Mouse (Mus musculus) gastrocnemius, adult 2 months (tissue): ENCODE data around the gene Klf17. TPM values are rescaled to one million over a fixed set of nuclear protein-coding genes. Genes with fewer than 3 reads are reported as not detected.
"Not testable (repeated sequence)": the region's sequence is repeated elsewhere in the genome, so short reads cannot be mapped to it uniquely, and the experiment has no call there.

Experiments used
- DNase-seq: peaks from one replicate; pipeline ENCODE4 v3.0.0; 2022
- H3K27ac ChIP-seq: fragments of 200-600 bp; 2 replicates; pipeline ENCODE4 v1.8.1; 2022; ENCODE audit warnings: mild to moderate bottlenecking
- H3K4me3 ChIP-seq: fragments of 200-600 bp; 2 replicates; pipeline ENCODE4 v1.8.1; 2022; ENCODE audit warnings: mild to moderate bottlenecking, moderate library complexity
- CTCF ChIP-seq: fragments of 200-600 bp; IDR thresholded peaks from 2 replicates; pipeline ENCODE4 v1.8.1; 2022; ENCODE audit warnings: antibody characterized with exemption, mild to moderate bottlenecking, moderate library complexity
- intact Hi-C: fragments of 180-260 bp; cut with DNase I; formaldehyde crosslinking; loops from one replicate; pipeline ENCODE4 v1.15.1; 2025
- long read RNA-seq, 2 experiments: library from polyadenylated mRNA; stranded (forward); transcript quantifications; one replicate each; pipeline ENCODE4 v2.0.0; 2021
- total RNA-seq, 2 experiments: library from RNA; stranded (reverse); gene quantifications; 2 replicates each; pipeline ENCODE4 v1.2.3; 2021

Klf17 gene
- total RNA-seq, result not detected
- long read RNA-seq, experiment 1, result 0 reads
- long read RNA-seq, experiment 2, result 0 reads

DNA sequence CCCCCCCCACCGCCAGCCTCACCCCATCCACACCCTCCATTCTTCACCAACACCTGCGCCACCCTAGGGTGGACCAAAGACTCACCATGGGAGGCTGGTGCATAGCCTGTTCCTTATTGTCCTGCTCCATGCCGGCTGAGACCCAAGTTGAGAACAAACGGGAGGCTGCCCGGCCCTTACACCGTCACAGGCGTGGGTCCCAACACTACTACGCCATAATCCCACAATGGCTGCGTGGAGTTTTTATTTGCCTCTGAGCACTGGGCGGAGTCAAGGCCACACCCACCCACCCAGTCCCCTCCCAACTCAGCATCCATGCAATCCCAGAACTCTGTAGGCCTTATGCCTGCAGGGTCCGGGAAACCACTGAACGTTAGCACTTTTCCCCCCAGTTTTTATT lies at the start of gene Klf17:
Gene Klf17, minus strand, starts transcription at position 233 of the 400 bp plus-strand sequence.
- TF ChIP-seq CTCF, result no peak
- intact Hi-C loops, result no loop called here
- Histone ChIP-seq H3K27ac (no peak within 1 kb of the TSS), H3K4me3 (no peak within 1 kb of the TSS)
- DNase-seq, result no peak

DNA sequence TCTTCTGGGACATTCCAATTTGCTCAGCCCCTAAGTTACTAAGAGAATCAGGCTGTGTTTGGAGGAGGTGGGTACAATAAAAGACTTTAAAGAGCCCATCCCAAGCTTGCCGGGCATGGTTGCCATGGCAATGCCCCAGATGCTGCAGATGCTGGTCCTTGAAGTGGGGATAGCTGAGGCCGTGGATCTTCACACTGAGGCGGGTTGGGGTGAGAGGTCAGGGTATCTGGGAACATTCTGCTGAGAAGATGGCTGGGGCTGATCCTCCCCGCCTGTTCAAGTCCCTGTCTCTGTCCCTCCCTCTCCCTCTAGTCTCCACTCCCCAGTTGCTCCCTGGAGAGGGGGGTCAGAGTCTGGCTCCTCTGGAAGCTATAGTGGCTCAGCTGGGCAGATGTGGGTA lies 48.9 kb upstream of the Klf17 start:
- no peak for DNase-seq
- TF ChIP-seq CTCF, result no peak
- H3K27ac ChIP-seq, result no peak overlapping the region
- no peak overlapping the region for H3K4me3 ChIP-seq
- intact Hi-C loops, result no loop called here

DNA sequence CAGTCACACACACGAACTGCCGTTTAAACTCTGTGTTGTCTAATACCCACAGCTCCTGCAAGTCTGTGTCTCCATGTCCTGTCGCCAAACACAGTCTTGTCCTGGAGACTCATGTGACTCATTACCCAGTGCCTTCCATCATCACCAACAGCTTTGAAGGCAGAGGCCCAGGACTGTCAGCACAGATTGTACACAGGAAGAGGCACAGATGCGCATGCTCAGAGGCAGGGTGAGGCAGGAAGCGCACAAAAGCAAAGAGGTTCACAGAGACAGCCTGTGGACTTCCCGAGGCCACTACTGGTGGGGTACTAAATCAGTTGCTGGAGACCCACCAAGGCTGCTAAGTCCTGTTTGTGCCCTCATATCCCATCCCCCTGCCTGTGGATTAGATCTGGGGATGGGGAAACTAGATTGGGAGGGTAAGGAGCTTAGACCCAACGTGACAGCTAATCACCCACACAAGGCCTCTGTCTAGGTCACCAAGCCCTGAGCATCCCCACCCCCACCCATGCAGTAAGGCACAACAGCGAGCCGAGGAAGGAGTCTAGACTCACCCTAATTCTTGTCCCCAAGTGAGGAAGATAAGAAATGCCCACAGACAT lies 48.2 kb upstream of the Klf17 start:
- Histone ChIP-seq H3K4me3 (no peak overlapping the region), H3K27ac (no peak overlapping the region)
- DNase-seq, result no peak
- no peak for TF ChIP-seq CTCF
- intact Hi-C loops, result no loop called here

DNA sequence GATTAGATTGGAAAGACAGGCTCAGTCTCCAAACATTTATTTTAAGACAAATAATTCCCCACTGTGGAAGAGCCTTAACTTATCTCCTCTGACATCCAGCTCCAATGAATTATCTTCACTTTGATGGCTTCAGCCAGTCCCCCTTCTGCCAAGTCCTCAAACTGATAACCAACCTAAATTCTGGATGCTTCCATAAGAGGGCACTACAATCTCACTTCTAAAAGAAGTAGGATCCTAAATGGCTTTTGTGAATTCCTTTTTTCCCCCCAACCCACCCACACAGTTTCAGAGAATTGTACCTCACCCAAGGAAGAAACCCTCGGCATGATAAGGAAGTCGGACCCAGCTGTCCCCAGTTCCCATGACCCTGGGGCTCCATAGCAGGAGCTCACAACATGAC lies 45.5 kb upstream of the Klf17 start:
- no peak for DNase-seq
- H3K27ac ChIP-seq, result no peak overlapping the region
- intact Hi-C loops, result no loop called here
- TF ChIP-seq CTCF, result peak; percentile 33; the same call in 1 of the 2 replicates
- H3K4me3 ChIP-seq, result no peak overlapping the region

DNA sequence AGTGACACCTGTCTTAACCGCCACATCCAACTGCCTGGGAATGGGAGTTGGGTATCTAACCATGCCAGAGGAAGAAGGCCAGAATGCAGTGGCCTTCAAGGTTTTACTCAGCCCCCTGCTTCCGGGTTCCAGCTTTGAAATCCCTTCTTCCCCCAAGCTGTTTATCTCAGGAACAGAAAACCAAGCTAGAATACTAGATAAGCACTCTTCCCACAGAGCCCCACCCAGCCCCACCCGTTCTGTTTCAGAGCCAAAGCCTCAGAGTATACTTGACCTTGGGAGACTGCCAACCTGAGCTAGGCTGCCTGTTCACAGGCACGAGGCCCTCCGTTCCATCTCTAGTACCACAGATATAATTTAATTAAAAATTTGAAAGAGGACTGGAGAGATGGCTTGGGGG lies 41.5 kb upstream of the Klf17 start:
- H3K4me3 ChIP-seq, result no peak overlapping the region
- TF ChIP-seq CTCF, result no peak
- DNase-seq, result no peak
- H3K27ac ChIP-seq, result no peak overlapping the region
- intact Hi-C loops, result no loop called here

DNA sequence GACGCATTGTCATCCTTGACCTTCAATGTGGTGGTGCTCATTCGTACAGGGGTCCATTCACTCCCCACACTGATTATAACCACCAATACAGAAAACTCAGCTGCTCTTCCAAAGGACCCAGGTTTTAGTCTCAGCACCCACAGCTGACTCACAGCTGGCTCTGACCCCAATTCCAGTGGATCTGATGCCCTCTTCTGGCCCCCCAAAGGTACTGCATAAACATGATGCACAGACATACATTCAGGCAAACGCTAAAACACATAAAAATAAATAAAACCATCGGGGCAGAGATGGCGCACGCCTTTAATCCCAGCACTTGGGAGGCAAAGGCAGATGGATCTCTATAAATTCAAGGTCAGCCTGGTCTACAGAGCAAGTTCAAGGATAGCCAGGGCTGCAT lies 34.5 kb upstream of the Klf17 start:
- peak; percentile 22; the same call in 1 of the 2 replicates for TF ChIP-seq CTCF
- intact Hi-C loops, result no loop called here
- Histone ChIP-seq H3K4me3 (no peak overlapping the region), H3K27ac (no peak overlapping the region)
- no peak for DNase-seq

DNA sequence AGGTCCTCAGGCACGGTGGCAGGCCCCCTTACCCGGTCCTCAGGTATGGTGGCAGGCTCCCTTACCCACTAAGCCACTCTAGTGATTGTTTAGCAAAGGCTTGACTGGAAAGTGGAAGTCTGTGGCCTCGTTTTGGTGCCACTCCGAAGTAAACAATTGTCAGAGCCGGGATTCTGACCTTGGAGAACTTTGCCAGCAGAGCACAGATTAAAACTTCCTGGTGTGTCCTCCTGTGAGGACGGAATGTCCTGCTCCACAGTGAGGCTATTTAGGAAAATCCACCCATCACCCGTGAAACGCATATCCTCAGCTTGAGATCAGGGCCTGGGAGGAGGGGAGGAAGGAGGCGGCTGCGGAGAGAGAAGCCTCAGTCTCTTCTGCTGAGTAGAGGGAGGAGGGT lies 22.9 kb upstream of the Klf17 start:
- no peak overlapping the region for H3K4me3 ChIP-seq
- intact Hi-C loops, result no loop called here
- no peak overlapping the region for H3K27ac ChIP-seq
- TF ChIP-seq CTCF, result no peak
- no peak for DNase-seq

DNA sequence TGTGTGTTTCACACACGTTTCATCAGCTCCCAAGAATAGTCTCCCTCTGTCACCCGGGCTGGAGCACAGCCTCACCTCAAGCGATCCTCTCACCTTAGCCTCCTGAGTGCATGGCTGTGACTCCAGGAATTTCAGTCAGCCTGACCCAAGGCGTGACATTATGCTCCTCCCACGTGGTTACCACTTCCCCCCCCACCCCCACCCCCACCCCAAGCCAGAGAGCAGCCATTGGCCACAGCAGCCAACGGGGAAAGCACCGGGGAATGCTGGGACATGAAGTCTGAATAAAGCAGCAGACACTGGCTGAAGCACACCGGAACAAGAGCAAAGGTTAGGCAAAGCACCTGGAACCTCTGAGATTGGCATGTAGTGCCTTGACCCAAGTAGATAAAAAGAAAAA lies 21.5 kb upstream of the Klf17 start:
- no peak for TF ChIP-seq CTCF
- intact Hi-C loops, result no loop called here
- Histone ChIP-seq H3K4me3 (peak overlapping the region; percentile 43), H3K27ac (no peak overlapping the region)
- DNase-seq, result no peak

DNA sequence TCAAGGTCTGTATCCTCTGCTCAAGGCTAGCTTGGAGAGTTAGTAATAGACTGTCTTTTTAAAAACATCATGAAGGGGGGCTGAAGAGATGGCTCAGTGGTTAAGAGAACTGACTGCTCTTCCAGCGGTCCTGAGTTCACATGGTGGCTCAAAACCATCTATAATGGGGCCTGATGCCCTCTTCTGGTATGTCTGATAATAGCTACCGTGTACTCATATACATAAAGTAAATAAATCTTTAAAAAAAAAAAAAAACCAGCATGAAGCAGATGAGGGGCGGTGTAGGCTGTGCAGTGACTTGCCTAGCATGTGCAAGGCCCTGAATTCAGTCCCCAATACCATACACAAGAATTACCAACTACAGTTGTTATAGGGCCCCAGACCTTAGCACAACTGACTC lies 17.5 kb upstream of the Klf17 start:
- no peak overlapping the region for H3K27ac ChIP-seq
- intact Hi-C loops, result no loop called here
- TF ChIP-seq CTCF, result no peak
- no peak overlapping the region for H3K4me3 ChIP-seq
- DNase-seq, result no peak

DNA sequence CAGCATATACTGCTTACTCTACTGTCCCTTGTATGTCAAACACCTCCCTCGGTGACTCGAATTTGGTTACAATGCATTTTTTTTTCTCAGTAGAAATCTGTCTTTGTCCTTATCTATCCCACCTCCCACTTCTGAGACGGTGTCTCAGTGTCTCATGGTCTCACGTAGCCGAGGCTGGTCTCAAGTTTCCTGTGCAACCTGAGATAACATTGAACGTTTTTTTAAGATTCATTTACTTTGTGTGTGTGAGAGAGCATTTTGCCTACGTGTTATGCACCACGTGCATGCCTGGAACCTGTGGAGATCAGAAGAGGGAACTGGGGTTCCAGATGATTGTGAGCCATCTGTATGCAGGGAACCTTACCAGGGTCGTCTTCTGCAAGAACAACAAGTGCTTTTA lies 7.5 kb upstream of the Klf17 start:
- no peak for DNase-seq
- no peak for TF ChIP-seq CTCF
- intact Hi-C loops, result loop anchor here (10.0 kb wide), 1 partner anchor 428 kb away; no protein-coding TSS in a partner anchor
- H3K4me3 ChIP-seq, result no peak overlapping the region
- H3K27ac ChIP-seq, result no peak overlapping the region

DNA sequence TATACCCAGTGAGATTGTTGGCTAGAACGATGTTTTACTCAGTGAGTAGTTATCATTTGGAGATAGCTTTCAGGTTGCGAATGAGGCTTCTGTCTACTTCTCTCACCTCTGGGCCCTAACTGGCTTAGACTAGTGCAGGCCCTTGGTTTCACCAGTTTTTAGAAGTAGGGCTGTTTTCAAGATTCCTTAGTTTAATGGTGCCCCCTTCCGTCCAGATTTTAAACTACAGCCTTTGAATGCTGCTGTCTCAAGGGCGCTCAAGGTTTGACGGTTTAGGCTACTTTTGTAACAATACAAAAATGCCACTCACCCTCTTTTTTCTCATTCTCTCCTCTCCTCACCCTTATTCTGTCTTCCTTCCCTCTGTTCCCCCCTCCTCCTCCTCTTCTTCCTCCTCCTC lies 5.5 kb upstream of the Klf17 start:
- Histone ChIP-seq H3K27ac (no peak overlapping the region), H3K4me3 (no peak overlapping the region)
- peak; percentile 30 for DNase-seq
- intact Hi-C loops, result loop anchor here (1.0 to 10.0 kb wide), 2 partner anchors 66 to 426 kb away; no protein-coding TSS in a partner anchor
- TF ChIP-seq CTCF, result peak; percentile 68

DNA sequence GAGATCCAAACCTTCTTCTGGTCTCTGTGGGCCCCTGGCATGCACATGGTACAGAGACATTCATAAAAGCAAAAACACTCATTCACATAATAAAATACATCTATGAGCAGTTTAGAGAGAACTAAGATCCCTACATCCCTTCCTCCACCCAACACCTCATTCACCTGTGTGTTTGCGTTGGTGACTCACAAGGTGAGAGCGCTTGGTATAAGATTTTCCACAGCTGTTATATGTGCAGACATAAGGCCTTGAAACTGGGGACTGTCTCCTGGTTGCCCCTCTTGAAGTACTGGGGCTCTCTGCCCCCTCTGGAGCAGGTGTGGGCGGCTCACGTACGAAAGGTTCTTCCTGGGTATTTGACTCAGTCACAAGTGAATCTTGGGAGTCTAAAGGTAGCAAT lies 5.3 kb downstream of the Klf17 start:
- intact Hi-C loops, result no loop called here
- H3K4me3 ChIP-seq, result no peak overlapping the region
- H3K27ac ChIP-seq, result no peak overlapping the region
- no peak for TF ChIP-seq CTCF
- no peak for DNase-seq

DNA sequence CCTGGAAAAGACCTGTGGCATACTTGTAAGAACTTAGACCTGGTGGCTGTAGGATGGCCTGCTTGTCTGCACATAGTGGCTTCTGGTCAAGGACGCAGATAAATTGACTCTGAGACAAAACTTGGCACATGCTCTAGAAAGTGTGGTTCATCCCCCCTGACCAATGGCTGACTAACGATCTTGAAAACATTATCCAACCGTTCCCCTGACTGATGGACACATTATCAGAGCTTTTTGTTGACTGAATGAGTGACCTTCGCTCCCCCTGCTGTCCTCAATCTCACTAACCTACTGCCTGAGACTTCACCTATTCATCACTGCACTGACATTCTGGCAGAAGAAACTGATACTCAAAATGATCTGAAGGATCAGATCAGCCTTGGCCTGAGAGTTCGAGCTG lies 13.0 kb downstream of the Klf17 start:
- intact Hi-C loops, H3K27ac ChIP-seq, DNase-seq, H3K4me3 ChIP-seq: not testable (repeated sequence)

DNA sequence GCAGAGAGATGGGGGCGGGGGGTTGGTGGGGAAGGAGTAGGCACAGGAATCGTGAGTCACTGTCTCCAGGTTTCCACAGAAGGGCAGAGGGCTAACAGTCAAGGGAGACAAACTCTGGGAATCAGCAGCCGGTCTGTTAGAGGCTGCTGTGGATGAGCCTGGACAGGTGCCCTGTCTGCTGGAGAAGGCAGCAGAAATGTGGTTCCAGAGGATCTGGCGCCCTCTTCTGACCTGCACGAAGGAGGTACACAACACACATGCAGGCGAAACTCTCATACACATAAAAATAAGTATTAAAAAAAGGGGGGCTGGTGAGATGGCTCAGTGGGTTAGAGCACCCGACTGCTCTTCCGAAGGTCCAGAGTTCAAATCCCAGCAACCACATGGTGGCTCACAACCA lies 27.9 kb downstream of the Klf17 start:
- peak; percentile 18 for DNase-seq
- Histone ChIP-seq H3K4me3 (no peak overlapping the region), H3K27ac (no peak overlapping the region)
- TF ChIP-seq CTCF, result peak; percentile 17; the same call in 1 of the 2 replicates
- intact Hi-C loops, result no loop called here
